Mouse (Mus musculus) layer of hippocampus, adult 9-10 months (tissue): ENCODE results near the gene Lifr.

Experiments
- DNase-seq: peaks from one replicate; pipeline ENCODE4 v3.0.0; 2022; ENCODE audit warnings: low spot score

Gene Lifr

GRCm38 (mm10) chr15:7203606-7204330, 113.4 kb downstream of the Lifr start:
- DNase-seq = no peak

- DNase-seq = no peak
Measured at GRCm38 (mm10) chr15:7204917-7205316, 114.5 kb downstream of the Lifr start.

- DNase-seq = no peak
Measured at GRCm38 (mm10) chr15:7206110-7206509, 115.7 kb downstream of the Lifr start.

- DNase-seq = no peak
Measured at GRCm38 (mm10) chr15:7207292-7207691, 116.9 kb downstream of the Lifr start.

GRCm38 (mm10) chr15:7208180-7208579, 117.8 kb downstream of the Lifr start:
- DNase-seq = no peak

- DNase-seq = no peak
Measured at GRCm38 (mm10) chr15:7213683-7214082, 123.3 kb downstream of the Lifr start.

- DNase-seq = no peak
Measured at GRCm38 (mm10) chr15:7215845-7216244, 125.4 kb downstream of the Lifr start.

- DNase-seq = no peak
Measured at GRCm38 (mm10) chr15:7216581-7217272, 126.3 kb downstream of the Lifr start.

- DNase-seq = no peak
Measured at GRCm38 (mm10) chr15:7217273-7217598, 126.8 kb downstream of the Lifr start.

- DNase-seq = no peak
Measured at GRCm38 (mm10) chr15:7222809-7223208, 132.4 kb downstream of the Lifr start.

- no peak for DNase-seq
Measured at GRCm38 (mm10) chr15:7224151-7224775, 133.8 kb downstream of the Lifr start.

- peak; percentile 63 for DNase-seq
Measured at GRCm38 (mm10) chr15:7226225-7226624, 135.8 kb downstream of the Lifr start.

GRCm38 (mm10) chr15:7233393-7234090, 143.1 kb downstream of the Lifr start:
- no peak for DNase-seq

GRCm38 (mm10) chr15:7239904-7240303, 149.5 kb downstream of the Lifr start:
- no peak for DNase-seq

- DNase-seq = peak; percentile 38
Measured at GRCm38 (mm10) chr15:7240950-7241349, 150.5 kb downstream of the Lifr start.

GRCm38 (mm10) chr15:7242161-7242850, 151.9 kb downstream of the Lifr start:
- DNase-seq = no peak
